Mouse (Mus musculus): ENCODE results near the gene Kcng3.

The Kcng3 gene

GRCm38 (mm10) chr17:83630787-83631678 lies 662 bp downstream of the Kcng3 start:
- peak; percentile 70 for DNase-seq (ENCODE audit: low spot score)

GRCm38 (mm10) chr17:83613907-83614306 lies 17.8 kb downstream of the Kcng3 start:
- DNase-seq (ENCODE audit: low spot score): no peak

- no peak for DNase-seq (ENCODE audit: low spot score)
These were observed 22.2 kb downstream of the Kcng3 start for GRCm38 (mm10) chr17:83609532-83609931.

- no peak for DNase-seq (ENCODE audit: low spot score)
These were observed 30.7 kb downstream of the Kcng3 start for GRCm38 (mm10) chr17:83600976-83601375.

GRCm38 (mm10) chr17:83595966-83596365 lies 35.7 kb downstream of the Kcng3 start:
- DNase-seq (ENCODE audit: low spot score): no peak

DNA sequence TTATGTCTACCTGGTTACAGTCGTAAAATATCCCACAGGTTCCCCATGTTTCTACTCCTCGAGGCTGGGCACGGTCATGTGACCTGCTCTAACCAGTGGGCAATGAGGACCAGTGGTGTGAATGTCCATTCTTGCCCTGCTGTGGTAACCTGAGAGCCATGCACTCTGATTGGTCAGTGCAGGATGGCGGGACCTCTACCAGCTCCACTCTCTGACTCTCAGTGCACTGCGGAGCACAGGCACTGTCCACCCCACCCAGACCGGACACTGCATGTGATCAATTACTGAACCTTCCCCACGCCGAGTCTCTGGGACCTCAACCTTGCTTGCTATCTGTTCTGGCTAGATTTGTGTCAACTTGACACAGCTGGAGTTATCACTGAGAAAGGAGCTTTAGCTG lies 37.2 kb downstream of the Kcng3 start:
- DNase-seq (ENCODE audit: low spot score): peak; percentile 25

GRCm38 (mm10) chr17:83593396-83593795 lies 38.3 kb downstream of the Kcng3 start:
- no peak for DNase-seq (ENCODE audit: low spot score)

- DNase-seq (ENCODE audit: low spot score): no peak
These were observed 42.9 kb downstream of the Kcng3 start for GRCm38 (mm10) chr17:83588663-83589341.

DNA sequence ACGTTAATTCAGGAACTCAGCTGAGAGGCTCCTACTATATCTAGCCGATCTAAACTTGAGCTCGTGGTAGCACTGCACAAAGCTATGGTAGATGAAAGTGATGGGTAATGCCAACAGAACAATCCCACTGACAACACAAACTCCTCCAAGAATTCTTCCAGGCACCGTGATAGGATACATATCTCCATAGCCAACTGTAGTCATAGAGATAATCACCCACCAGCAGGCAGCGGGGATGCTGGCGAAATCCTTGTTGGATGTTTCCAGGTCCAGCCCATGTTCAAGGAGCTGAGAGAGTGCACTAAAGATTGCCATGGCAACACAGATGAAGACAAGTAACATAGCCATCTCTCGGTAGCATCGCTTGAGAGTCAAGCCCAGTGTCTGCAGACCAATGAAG lies 44.0 kb downstream of the Kcng3 start:
- no peak for DNase-seq (ENCODE audit: low spot score)

- no peak for DNase-seq (ENCODE audit: low spot score)
These were observed 49.1 kb downstream of the Kcng3 start for GRCm38 (mm10) chr17:83582585-83582984.

GRCm38 (mm10) chr17:83580734-83581133 lies 51.0 kb downstream of the Kcng3 start:
- no peak for DNase-seq (ENCODE audit: low spot score)

DNA sequence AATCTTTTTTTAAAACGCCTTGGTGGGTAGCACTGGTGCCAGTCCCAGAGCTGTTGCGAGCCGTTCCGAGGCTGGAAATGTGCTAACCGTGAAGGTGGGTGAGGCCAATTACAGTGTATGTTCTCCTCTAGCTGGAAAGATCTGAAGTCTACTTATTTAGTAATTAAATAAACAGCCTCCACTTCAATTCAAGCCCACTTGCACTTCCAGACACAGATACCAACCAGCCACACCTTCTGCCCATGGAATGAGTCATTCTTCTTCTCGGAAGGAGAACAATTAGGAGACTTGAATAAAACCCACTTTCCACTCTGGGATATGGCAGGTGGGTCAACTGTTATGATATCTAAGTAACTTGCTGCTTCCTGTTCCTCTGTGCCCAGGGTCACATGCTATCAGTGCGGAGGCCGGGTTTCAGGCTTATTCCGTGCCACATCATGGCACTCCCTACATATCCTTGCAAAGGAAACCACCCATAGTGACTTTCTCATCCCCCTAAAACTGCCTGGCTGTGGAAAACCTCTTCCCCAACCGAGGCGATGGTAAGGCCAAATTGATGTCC lies 54.8 kb downstream of the Kcng3 start:
- DNase-seq (ENCODE audit: low spot score): no peak

DNA sequence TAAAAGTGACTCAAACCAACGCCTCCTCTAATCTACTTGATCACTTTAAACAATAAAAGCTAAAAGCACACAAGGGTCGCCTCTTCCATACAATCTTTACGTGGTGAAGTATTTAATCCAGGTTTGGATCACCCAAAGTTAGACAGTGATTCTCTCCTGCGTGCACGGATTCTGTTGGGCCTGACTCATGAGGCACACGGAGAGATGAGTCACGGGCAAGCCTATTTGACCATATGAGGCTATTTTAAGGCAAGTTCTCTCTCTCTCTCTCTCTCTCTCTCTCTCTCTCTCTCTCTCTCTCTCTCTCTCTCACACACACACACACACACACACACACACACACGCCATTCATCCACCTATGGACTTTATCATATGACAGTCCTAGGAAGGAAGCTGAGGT lies 57.1 kb downstream of the Kcng3 start:
- no peak for DNase-seq (ENCODE audit: low spot score)

- no peak for DNase-seq (ENCODE audit: low spot score)
These were observed 58.6 kb downstream of the Kcng3 start for GRCm38 (mm10) chr17:83573128-83573527.

DNA sequence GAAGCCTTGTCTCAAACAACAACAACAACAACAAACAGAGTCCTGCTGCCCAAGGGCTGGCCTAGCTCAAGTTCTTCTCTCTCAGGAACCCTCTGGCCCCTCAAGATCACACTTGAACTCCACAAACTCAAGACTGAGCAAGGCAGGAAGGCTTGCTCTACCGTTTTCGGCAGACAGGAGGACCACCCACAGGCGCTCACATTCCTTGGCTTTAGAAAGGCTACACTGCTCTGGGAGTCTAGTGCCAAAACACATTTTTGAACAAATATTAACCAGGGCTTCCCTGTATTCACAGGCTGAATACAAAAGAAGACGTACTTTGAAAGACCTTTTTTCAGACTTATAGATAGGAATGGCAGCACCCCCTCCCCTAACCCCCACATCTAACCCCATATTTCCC lies 59.3 kb downstream of the Kcng3 start:
- DNase-seq (ENCODE audit: low spot score): no peak

DNA sequence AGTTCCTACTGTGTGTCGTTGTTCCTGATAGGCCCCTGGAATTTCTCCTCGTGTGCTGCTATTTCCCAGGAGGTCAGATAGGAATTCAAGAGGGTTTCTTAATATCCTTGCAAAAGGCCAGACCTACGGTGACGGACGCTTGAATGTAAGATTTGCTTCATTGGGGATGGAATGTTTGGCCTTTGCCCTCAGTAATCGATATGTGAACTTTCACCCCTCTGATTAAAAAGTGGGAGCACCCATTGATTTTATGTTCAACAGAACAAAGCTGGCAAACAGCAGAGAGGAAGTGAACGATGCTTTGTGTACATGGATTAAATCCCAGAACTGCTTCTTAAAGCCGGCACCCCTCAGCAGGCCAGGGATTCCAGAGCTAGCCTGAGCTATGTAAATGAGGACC lies 64.3 kb downstream of the Kcng3 start:
- DNase-seq (ENCODE audit: low spot score): no peak

DNA sequence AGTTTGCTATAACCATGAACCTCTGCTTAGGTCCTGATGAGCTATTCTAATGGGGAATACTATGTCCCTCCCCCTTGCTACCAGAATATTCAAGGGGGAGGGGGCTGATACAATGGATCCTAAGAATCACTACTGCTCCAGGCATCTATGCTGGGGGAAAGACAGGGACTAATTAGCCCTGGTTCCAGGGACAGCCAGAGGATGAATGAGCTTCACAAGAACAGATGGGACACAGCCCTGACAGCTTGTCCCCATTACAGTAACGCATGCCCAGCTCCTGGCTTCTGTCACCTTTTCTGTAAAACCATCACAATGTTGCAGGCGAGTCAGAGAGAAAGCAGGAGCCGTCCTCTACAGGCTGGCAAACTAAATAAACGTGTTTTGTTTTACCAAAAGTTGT lies 66.2 kb downstream of the Kcng3 start:
- DNase-seq (ENCODE audit: low spot score): no peak

GRCm38 (mm10) chr17:83564119-83564820 lies 67.4 kb downstream of the Kcng3 start:
- no peak for DNase-seq (ENCODE audit: low spot score)

GRCm38 (mm10) chr17:83563703-83564111 lies 68.0 kb downstream of the Kcng3 start:
- peak; percentile 39 for DNase-seq (ENCODE audit: low spot score)

DNA sequence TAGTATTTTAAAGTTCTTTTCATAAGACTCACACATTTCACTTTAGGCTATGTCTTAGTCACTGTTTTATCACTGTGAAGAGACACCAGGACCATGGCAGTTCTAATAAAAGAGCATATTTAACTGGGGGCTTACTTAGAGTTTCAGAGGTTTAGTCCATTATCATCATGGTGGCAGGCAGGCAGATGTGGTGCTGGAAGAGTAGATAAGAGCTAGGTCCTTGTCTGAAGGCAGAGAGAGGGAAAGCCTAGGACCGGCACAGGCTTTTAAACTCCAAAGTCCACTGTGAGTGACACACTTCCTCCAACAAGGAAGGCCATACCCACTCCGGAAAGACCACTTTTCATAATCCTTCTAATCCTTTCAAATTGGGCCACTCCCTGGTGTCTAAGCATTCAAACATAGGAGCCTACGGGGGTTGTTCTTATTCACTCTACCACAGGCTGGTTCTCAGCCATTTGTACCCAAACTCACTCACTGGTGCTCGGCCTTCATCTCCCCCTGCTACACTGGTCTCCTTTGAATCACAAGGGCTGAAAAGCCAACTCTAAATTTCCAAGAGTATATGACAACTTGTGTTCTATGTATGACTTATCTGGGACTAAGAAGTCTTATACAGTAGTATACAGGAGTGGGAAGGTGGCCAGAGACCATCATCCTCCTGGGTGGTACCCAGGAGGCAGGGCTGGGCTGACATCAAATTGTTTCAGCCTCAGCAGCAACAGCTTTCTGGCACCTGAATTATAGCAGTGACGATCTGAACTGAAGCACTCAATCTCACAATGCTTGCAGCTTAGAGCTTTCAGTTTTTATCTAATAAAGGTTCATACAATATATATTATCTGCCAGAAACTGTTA lies 69.3 kb downstream of the Kcng3 start:
- no peak for DNase-seq (ENCODE audit: low spot score)

- DNase-seq (ENCODE audit: low spot score): no peak
These were observed 72.6 kb downstream of the Kcng3 start for GRCm38 (mm10) chr17:83559081-83559480.

Measured in ovary, postnatal 36 days (tissue).